Mouse (Mus musculus) MEL (cell line): ENCODE data around the gene Eif2s2. TPM values are rescaled to one million over a fixed set of nuclear protein-coding genes. Genes with fewer than 3 reads are reported as not detected.

ENCODE experiments used
- DNase-seq: peaks from one replicate; pipeline ENCODE4 v3.0.0; 2011; ENCODE audit warnings: low read depth, low spot score
- H3K27ac ChIP-seq: 2 replicates; pipeline ENCODE4 v1.5.1; 2012; ENCODE audit warnings: low read depth, mild to moderate bottlenecking, control low read depth, low read length, moderate library complexity; ENCODE audit not compliant: control insufficient read depth
- H3K27me3 ChIP-seq, 2 experiments: fragments of 150-350 bp in 1 of 2; sonication (generic) in 1 of 2; 2 replicates each; pipeline ENCODE4 v1.6.1; 2012; ENCODE audit warnings: low read length in 2 of 2, mild to moderate bottlenecking in 2 of 2, improper control_type of control experiment in 1 of 2, moderate library complexity in 1 of 2; ENCODE audit not compliant: insufficient read depth in 2 of 2, control insufficient read depth in 1 of 2
- H3K36me3 ChIP-seq, 2 experiments: 2 replicates each; pipeline ENCODE4 v1.6.1; 2012 to 2014; ENCODE audit warnings: low read length in 2 of 2, improper control_type of control experiment in 1 of 2, inconsistent platforms in 1 of 2, mild to moderate bottlenecking in 1 of 2; ENCODE audit not compliant: insufficient read depth in 2 of 2, control insufficient read depth in 1 of 2
- H3K4me1 ChIP-seq, 2 experiments: fragments of 150-350 bp in 1 of 2; sonication (generic) in 1 of 2; 2 replicates each; pipeline ENCODE4 v1.6.1; 2012; ENCODE audit warnings: low read length in 2 of 2, improper control_type of control experiment in 1 of 2, mild to moderate bottlenecking in 1 of 2; ENCODE audit not compliant: insufficient read depth in 2 of 2, control insufficient read depth in 1 of 2
- H3K4me3 ChIP-seq, 2 experiments: fragments of 150-350 bp in 1 of 2; sonication (generic) in 1 of 2; 2 replicates each; pipeline ENCODE4 v1.5.1; 2012; ENCODE audit warnings: low read depth in 2 of 2, low read length in 2 of 2, mild to moderate bottlenecking in 2 of 2, moderate library complexity in 2 of 2, control low read depth in 1 of 2, improper control_type of control experiment in 1 of 2; ENCODE audit not compliant: control insufficient read depth in 1 of 2, insufficient read depth in 1 of 2
- H3K79me2 ChIP-seq: 2 replicates; pipeline ENCODE4 v1.6.1; 2012; ENCODE audit warnings: mild to moderate bottlenecking, low read length, moderate library complexity; ENCODE audit not compliant: control insufficient read depth, poor library complexity, insufficient read depth
- H3K9ac ChIP-seq: 2 replicates; pipeline ENCODE4 v1.6.1; 2012; ENCODE audit warnings: low read depth, mild to moderate bottlenecking, control low read depth, low read length, moderate library complexity; ENCODE audit not compliant: control insufficient read depth, poor library complexity, severe bottlenecking
- H3K9me3 ChIP-seq: fragments of 150-350 bp; sonication (generic); replicated peaks from 2 replicates; pipeline ENCODE4 v1.6.1; 2012; ENCODE audit warnings: mild to moderate bottlenecking, low read length, improper control_type of control experiment, moderate library complexity; ENCODE audit not compliant: insufficient read depth
- BHLHE40 ChIP-seq: IDR thresholded peaks from 2 replicates; pipeline ENCODE4 v1.6.1; 2012; ENCODE audit warnings: low read depth, mild to moderate bottlenecking, inconsistent platforms, low read length, improper control_type of control experiment, borderline replicate concordance
- CHD1 ChIP-seq: IDR thresholded peaks from 2 replicates; pipeline ENCODE4 v1.6.1; 2012; ENCODE audit warnings: low read depth, mild to moderate bottlenecking, inconsistent platforms, low read length, improper control_type of control experiment
- CHD2 ChIP-seq: IDR thresholded peaks from 2 replicates; pipeline ENCODE4 v1.6.1; 2011; ENCODE audit warnings: low read length, improper control_type of control experiment
- CTCF ChIP-seq, 3 experiments: IDR thresholded peaks in 2 of 3; conservative IDR thresholded peaks in 1 of 3; 2 replicates each; pipeline ENCODE4 v1.5.1; 2011 to 2012; ENCODE audit warnings: low read length in 3 of 3, low read depth in 2 of 3, mild to moderate bottlenecking in 2 of 3, improper control_type of control experiment in 1 of 3, inconsistent platforms in 1 of 3, mixed read lengths in 1 of 3, moderate library complexity in 1 of 3; ENCODE audit not compliant: control insufficient read depth in 1 of 3, insufficient read depth in 1 of 3, poor library complexity in 1 of 3, severe bottlenecking in 1 of 3
- E2F4 ChIP-seq: IDR thresholded peaks from 2 replicates; pipeline ENCODE4 v1.6.1; 2011; ENCODE audit warnings: low read depth, low read length, improper control_type of control experiment, borderline replicate concordance
- ELF1 ChIP-seq: IDR thresholded peaks from 2 replicates; pipeline ENCODE4 v1.6.1; 2014; ENCODE audit warnings: low read depth, mild to moderate bottlenecking, inconsistent platforms, low read length, improper control_type of control experiment, moderate library complexity
- EP300 ChIP-seq, 2 experiments: IDR thresholded peaks; 2 replicates each; pipeline ENCODE4 v1.6.1; 2011; ENCODE audit warnings: improper control_type of control experiment in 2 of 2, low read length in 2 of 2, low read depth in 1 of 2, mild to moderate bottlenecking in 1 of 2
- ETS1 ChIP-seq: IDR thresholded peaks from 2 replicates; pipeline ENCODE4 v1.6.1; 2012; ENCODE audit warnings: low read depth, mild to moderate bottlenecking, inconsistent platforms, low read length, improper control_type of control experiment, moderate library complexity
- GABPA ChIP-seq: IDR thresholded peaks from 2 replicates; pipeline ENCODE4 v1.6.1; 2012; ENCODE audit warnings: low read depth, mild to moderate bottlenecking, inconsistent platforms, low read length, improper control_type of control experiment, moderate library complexity
- GATA1 ChIP-seq: IDR thresholded peaks from 2 replicates; pipeline ENCODE4 v1.6.1; 2011; ENCODE audit warnings: low read depth, low read length, improper control_type of control experiment
- HCFC1 ChIP-seq: IDR thresholded peaks from 2 replicates; pipeline ENCODE4 v1.6.1; 2012; ENCODE audit warnings: low read depth, mild to moderate bottlenecking, inconsistent platforms, low read length, improper control_type of control experiment, moderate library complexity
- KAT2A ChIP-seq: conservative IDR thresholded peaks from 2 replicates; pipeline ENCODE4 v1.6.1; 2012; ENCODE audit warnings: low read depth, low read length, improper control_type of control experiment, inconsistent platforms
- MAFK ChIP-seq: IDR thresholded peaks from 2 replicates; pipeline ENCODE4 v1.6.1; 2011; ENCODE audit warnings: low read depth, mild to moderate bottlenecking, low read length, improper control_type of control experiment, borderline replicate concordance
- MAZ ChIP-seq: IDR thresholded peaks from 2 replicates; pipeline ENCODE4 v1.6.1; 2012; ENCODE audit warnings: low read depth, mild to moderate bottlenecking, inconsistent platforms, low read length, improper control_type of control experiment
- MXI1 ChIP-seq: IDR thresholded peaks from 2 replicates; pipeline ENCODE4 v1.6.1; 2011; ENCODE audit warnings: mild to moderate bottlenecking, low read depth, low read length, improper control_type of control experiment
- MYB ChIP-seq: IDR thresholded peaks from 2 replicates; pipeline ENCODE4 v1.6.1; 2011; ENCODE audit warnings: mild to moderate bottlenecking, low read depth, low read length, improper control_type of control experiment
- MYC ChIP-seq: IDR thresholded peaks from 2 replicates; pipeline ENCODE4 v1.6.1; 2011; ENCODE audit warnings: low read depth, mild to moderate bottlenecking, low read length, improper control_type of control experiment, moderate library complexity
- NRF1 ChIP-seq: IDR thresholded peaks from 2 replicates; pipeline ENCODE4 v1.6.1; 2014; ENCODE audit warnings: low read depth, mild to moderate bottlenecking, inconsistent platforms, low read length, improper control_type of control experiment, moderate library complexity; ENCODE audit not compliant: poor library complexity, insufficient read depth, severe bottlenecking
- POLR2AphosphoS5 ChIP-seq: IDR thresholded peaks from 2 replicates; pipeline ENCODE4 v1.6.1; 2012; ENCODE audit warnings: low read depth, borderline replicate concordance, mild to moderate bottlenecking, inconsistent platforms, low read length, moderate library complexity, mixed read lengths
- RCOR1 ChIP-seq: IDR thresholded peaks from 2 replicates; pipeline ENCODE4 v1.6.1; 2012; ENCODE audit warnings: low read depth, mild to moderate bottlenecking, inconsistent platforms, low read length, improper control_type of control experiment
- SMC3 ChIP-seq: IDR thresholded peaks from 2 replicates; pipeline ENCODE4 v1.6.1; 2011; ENCODE audit warnings: low read depth, low read length, improper control_type of control experiment
- TAL1 ChIP-seq: IDR thresholded peaks from 2 replicates; pipeline ENCODE4 v1.6.1; 2012; ENCODE audit warnings: mild to moderate bottlenecking, inconsistent platforms, low read length, moderate library complexity, mixed read lengths
- TBP ChIP-seq: IDR thresholded peaks from 2 replicates; pipeline ENCODE4 v1.8.0; 2011; ENCODE audit warnings: low read depth, low read length, improper control_type of control experiment
- TCF12 ChIP-seq: IDR thresholded peaks from 2 replicates; pipeline ENCODE4 v1.6.1; 2014; ENCODE audit warnings: low read depth, mild to moderate bottlenecking, inconsistent platforms, low read length, improper control_type of control experiment, moderate library complexity
- UBTF ChIP-seq: IDR thresholded peaks from 2 replicates; pipeline ENCODE4 v1.6.1; 2012; ENCODE audit warnings: low read depth, mild to moderate bottlenecking, inconsistent platforms, low read length, improper control_type of control experiment, moderate library complexity, borderline replicate concordance; ENCODE audit not compliant: insufficient read depth
- USF1 ChIP-seq: IDR thresholded peaks from 2 replicates; pipeline ENCODE4 v1.6.1; 2014; ENCODE audit warnings: low read depth, mild to moderate bottlenecking, inconsistent platforms, low read length, improper control_type of control experiment, moderate library complexity
- USF2 ChIP-seq, 2 experiments: IDR thresholded peaks; 2 replicates each; pipeline ENCODE4 v1.6.1; 2011 to 2012; ENCODE audit warnings: improper control_type of control experiment in 2 of 2, low read length in 2 of 2, borderline replicate concordance in 1 of 2, inconsistent platforms in 1 of 2, low read depth in 1 of 2, mild to moderate bottlenecking in 1 of 2; ENCODE audit not compliant: insufficient read depth in 1 of 2
- ZC3H11A ChIP-seq: IDR thresholded peaks from 2 replicates; pipeline ENCODE4 v1.6.1; 2012; ENCODE audit warnings: low read depth, mild to moderate bottlenecking, inconsistent platforms, low read length, improper control_type of control experiment
- ZKSCAN1 ChIP-seq: IDR thresholded peaks from 2 replicates; pipeline ENCODE4 v1.6.1; 2012; ENCODE audit warnings: low read depth, mild to moderate bottlenecking, inconsistent platforms, low read length, improper control_type of control experiment, moderate library complexity
- ZNF384 ChIP-seq: IDR thresholded peaks from 2 replicates; pipeline ENCODE4 v1.6.1; 2012; ENCODE audit warnings: low read depth, mild to moderate bottlenecking, inconsistent platforms, low read length, improper control_type of control experiment
- polyA plus RNA-seq, 2 experiments: library from polyadenylated mRNA; stranded (reverse) in 1 of 2; unstranded in 1 of 2; fragments of >175 nt in 1 of 2; fragments of >200 nt in 1 of 2; gene quantifications; 2 replicates each; pipeline versions ENCODE4 v1.2.1 to v1.2.4; 2012; ENCODE audit warnings: low replicate concordance in 2 of 2, low read depth in 1 of 2; ENCODE audit not compliant: insufficient read length in 2 of 2, insufficient read depth in 1 of 2, missing spikeins in 1 of 2
- total RNA-seq: library from RNA; depleted of rRNA; stranded (reverse); fragments of 300-350 nt; gene quantifications from 2 replicates; pipeline ENCODE4 v1.2.3, GENCODE M21; 2012

Eif2s2 gene
- total and polyA plus RNA-seq, 3 experiments: 105 to 274 (median 172) TPM

- Histone ChIP-seq H3K9ac (no peak overlapping the region), H3K27me3 (no peaks in the 10 kb centered on the region)
- TF ChIP-seq MYC (no peak), ETS1 (no peak), MYB (no peak), HCFC1 (no peak), RCOR1 (no peak), EP300 (IDR thresholded peaks at IDR 0.05; ENCODE audit: low read depth in 1 of 2, low read length in 2 of 2) (no peak), MXI1 (no peak), CTCF (IDR thresholded peaks at IDR 0.05 in 2 of 3, conservative IDR thresholded peaks at IDR 0.05 in 1 of 3; ENCODE audit: control insufficient read depth in 1 of 3, insufficient read depth in 1 of 3, low read depth in 2 of 3, low read length in 3 of 3, poor library complexity in 1 of 3, severe bottlenecking in 1 of 3) (no peak), ZNF384 (no peak), SMC3 (no peak), MAFK (no peak)
- TF ChIP-seq, all 39 proteins: peak for 0
- Histone ChIP-seq H3K4me3 (no peak overlapping the region), H3K36me3 (peaks cover 0 to 34% of the 10 kb centered on the region in 2 experiments; a peak in 2 of 4 replicates), H3K4me1 (no peaks in the 10 kb centered on the region), H3K79me2 (no peaks in the 10 kb centered on the region), H3K9me3 (no peaks in the 10 kb centered on the region), H3K27ac (no peak overlapping the region)
- no peak for DNase-seq
These were observed 29.1 kb downstream of the Eif2s2 start for GRCm38 (mm10) chr2:154863672-154864071.

GRCm38 (mm10) chr2:154855383-154855782 is 37.4 kb downstream of the Eif2s2 start:
- Histone ChIP-seq H3K27me3 (no peaks in the 10 kb centered on the region), H3K4me3 (no peak overlapping the region), H3K36me3 (peaks cover 2 to 13% of the 10 kb centered on the region in 2 experiments; a peak in 3 of 4 replicates), H3K4me1 (no peaks in the 10 kb centered on the region; a peak in 1 of 4 replicates), H3K9ac (no peak overlapping the region), H3K9me3 (no peaks in the 10 kb centered on the region), H3K79me2 (peaks cover 15% of the 10 kb centered on the region), H3K27ac (no peak overlapping the region)
- DNase-seq: peak; percentile 44
- TF ChIP-seq NRF1 (no peak), E2F4 (no peak), MYC (no peak), TAL1 (no peak), HCFC1 (no peak), CHD1 (no peak), GABPA (no peak), TBP (no peak), ZKSCAN1 (no peak), BHLHE40 (no peak), SMC3 (peak; percentile 64), POLR2AphosphoS5 (no peak), TCF12 (no peak), MAZ (no peak), KAT2A (no peak), CHD2 (no peak), MXI1 (no peak), ELF1 (no peak), ZC3H11A (peak; percentile 63), CTCF (IDR thresholded peaks at IDR 0.05 in 2 of 3, conservative IDR thresholded peaks at IDR 0.05 in 1 of 3; ENCODE audit: control insufficient read depth in 1 of 3, insufficient read depth in 1 of 3, low read depth in 2 of 3, low read length in 3 of 3, poor library complexity in 1 of 3, severe bottlenecking in 1 of 3) (peak in 2 of 3 experiments; percentile 18 to 73; a peak in 3 of 6 replicates), GATA1 (peak; percentile 86), MAFK (no peak), USF1 (no peak), USF2 (IDR thresholded peaks at IDR 0.05; ENCODE audit: borderline replicate concordance in 1 of 2, insufficient read depth in 1 of 2, low read depth in 1 of 2, low read length in 2 of 2) (no peak), UBTF (no peak)
